Mouse (Mus musculus) C2C12 (cell line): ENCODE measurements around the gene Igfbpl1.

Source experiments
- CEBPB ChIP-seq: IDR thresholded peaks from one replicate; pipeline ENCODE4 v1.6.1; 2011; ENCODE audit warnings: low read depth, mild to moderate bottlenecking, control low read depth, moderate library complexity
- CTCF ChIP-seq: IDR thresholded peaks from one replicate; pipeline ENCODE4 v1.5.1; 2011; ENCODE audit not compliant: control insufficient read depth, insufficient read depth, insufficient read length
- MAX ChIP-seq: IDR thresholded peaks from one replicate; pipeline ENCODE4 v1.6.1; 2011; ENCODE audit warnings: mild to moderate bottlenecking, control low read depth
- MYOD1 ChIP-seq: IDR thresholded peaks from one replicate; pipeline ENCODE4 v1.6.1; 2011; ENCODE audit warnings: low read depth; ENCODE audit not compliant: control insufficient read depth, insufficient read length
- USF1 ChIP-seq: IDR thresholded peaks from one replicate; pipeline ENCODE4 v1.6.1; 2011; ENCODE audit warnings: low read depth, mild to moderate bottlenecking, control low read depth, moderate library complexity

DNA sequence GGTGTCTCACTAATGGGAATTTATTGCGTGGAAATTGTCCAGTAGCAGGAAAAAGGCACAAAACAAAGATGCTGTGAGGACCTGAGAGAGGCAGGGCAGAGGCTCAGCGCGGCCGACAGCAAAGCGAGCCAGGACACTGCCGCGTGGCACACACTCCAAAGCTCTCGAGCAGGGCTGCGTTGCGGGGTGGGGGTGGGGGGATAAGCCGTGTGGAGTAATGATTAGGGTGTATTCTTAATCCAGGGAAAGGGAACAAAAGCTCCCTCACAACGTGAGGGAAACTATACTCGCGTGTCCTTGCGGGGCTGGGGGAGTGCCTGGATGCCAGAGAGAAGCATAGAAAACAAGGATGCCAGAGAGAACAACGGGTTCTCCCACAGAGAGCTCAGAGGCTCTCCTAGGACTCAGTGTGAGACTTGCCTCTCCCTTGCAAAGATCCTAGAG is 61.6 kb downstream of the Igfbpl1 start:
- TF ChIP-seq USF1 (no peak), CTCF (no peak), MAX (no peak), MYOD1 (no peak), CEBPB (no peak)
